Mouse (Mus musculus): ENCODE measurements at regions not wholly inside any gene's neighbourhood (a gene's known extent, or its start where the extent isn't known, plus 50 kb on each side); places are given as distances from the start of the nearest gene placed in this dataset.

DNA sequence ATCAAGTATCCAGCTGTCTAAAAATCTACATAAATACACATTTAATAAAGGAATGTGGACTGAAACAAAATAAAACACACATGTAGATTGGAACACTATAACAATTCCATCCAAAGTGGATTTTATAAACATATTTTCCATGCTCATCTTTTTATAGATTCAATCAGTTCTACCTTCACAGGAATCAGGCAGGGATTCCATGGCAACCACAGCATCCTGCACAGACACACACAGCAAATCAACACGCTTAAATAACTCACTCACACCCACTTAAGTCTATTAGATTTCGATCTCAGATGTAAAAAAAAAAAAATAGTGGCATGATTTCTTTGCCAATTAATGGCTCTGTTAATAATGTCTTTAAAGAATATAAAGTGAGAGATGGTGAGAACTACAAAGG lies 151.2 kb upstream of the Kcnip4 start:
- no peak overlapping the region for H3K27ac ChIP-seq (ENCODE audit: low read depth, low read length)
- H3K4me2 ChIP-seq (ENCODE audit: low read depth): no peak overlapping the region
- WGBS: 80% methylated on average over 2 of the region's 2 CpGs
- ATAC-seq (ENCODE audit: insufficient read depth, low FRiP score, low TSS enrichment): no peak
- H3K27me3 ChIP-seq (ENCODE audit: control insufficient read depth, insufficient read depth, low read length): no peaks in the 10 kb centered on the region
- H3K36me3 ChIP-seq (ENCODE audit: control insufficient read depth, insufficient read depth, low read length): no peaks in the 10 kb centered on the region
- H3K9me3 ChIP-seq (ENCODE audit: control insufficient read depth, low read length): no peaks in the 10 kb centered on the region
- H3K4me1 ChIP-seq (ENCODE audit: control insufficient read depth, insufficient read depth, low read length): no peaks in the 10 kb centered on the region
- no peak overlapping the region for H3K4me3 ChIP-seq (ENCODE audit: low read depth, low read length)
- H3K9ac ChIP-seq (ENCODE audit: low read length): no peak overlapping the region
- DNase-seq (ENCODE audit: low spot score): no peak

DNA sequence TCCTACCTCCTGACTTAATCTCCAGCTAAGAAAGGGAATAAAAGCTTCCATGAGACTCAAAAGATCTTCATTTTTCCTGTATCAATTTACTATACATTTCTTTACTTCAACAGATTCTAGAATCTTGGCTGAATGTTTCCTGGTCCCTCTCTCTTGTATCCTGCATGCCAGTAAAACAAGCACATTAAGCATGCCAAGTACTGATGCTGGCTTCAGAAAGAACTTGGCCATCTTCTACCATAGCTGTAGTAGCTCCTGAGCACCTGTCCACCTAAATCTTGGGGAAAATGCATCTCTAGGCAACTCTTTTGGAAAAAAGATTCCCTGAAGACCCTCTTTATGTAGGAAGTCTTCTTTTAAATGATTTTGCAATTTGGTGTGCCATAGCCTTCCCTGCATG lies 140.5 kb upstream of the Kcnip4 start:
- no peak for ATAC-seq (ENCODE audit: insufficient read depth, low FRiP score, low TSS enrichment)
- no peak overlapping the region for H3K9ac ChIP-seq (ENCODE audit: low read length)

DNA sequence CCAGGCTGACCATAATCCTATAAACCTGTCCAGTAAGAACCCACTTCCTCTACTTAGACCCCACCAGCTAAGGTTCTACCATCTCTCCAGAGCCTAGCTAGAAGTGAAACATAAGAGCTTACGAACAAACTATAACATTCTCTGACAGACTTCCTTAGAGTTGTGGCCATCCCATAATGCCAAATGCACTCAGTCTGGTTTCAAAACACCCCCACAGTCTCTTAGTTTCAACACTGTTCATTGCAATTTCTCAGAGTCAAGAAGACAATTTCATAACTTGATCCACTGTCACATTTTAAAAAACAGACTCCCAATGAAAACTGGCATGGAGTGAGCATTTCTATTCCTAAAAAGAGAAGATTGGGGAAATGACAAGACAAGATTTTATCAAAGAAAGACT lies 139.2 kb upstream of the Kcnip4 start:
- no peak overlapping the region for H3K4me2 ChIP-seq (ENCODE audit: low read depth)
- DNase-seq (ENCODE audit: low spot score): no peak
- H3K4me3 ChIP-seq (ENCODE audit: low read depth, low read length): no peak overlapping the region
- WGBS: 96% methylated on average over 1 of the region's 1 CpGs
- H3K36me3 ChIP-seq (ENCODE audit: control insufficient read depth, insufficient read depth, low read length): no peaks in the 10 kb centered on the region
- ATAC-seq (ENCODE audit: insufficient read depth, low FRiP score, low TSS enrichment): no peak
- no peak overlapping the region for H3K9ac ChIP-seq (ENCODE audit: low read length)
- no peak overlapping the region for H3K27ac ChIP-seq (ENCODE audit: low read depth, low read length)
- no peaks in the 10 kb centered on the region for H3K27me3 ChIP-seq (ENCODE audit: control insufficient read depth, insufficient read depth, low read length)
- no peaks in the 10 kb centered on the region for H3K9me3 ChIP-seq (ENCODE audit: control insufficient read depth, low read length)
- no peaks in the 10 kb centered on the region for H3K4me1 ChIP-seq (ENCODE audit: control insufficient read depth, insufficient read depth, low read length)

More for the DNA sequence above, 140.5 kb upstream of the Kcnip4 start:
- Histone ChIP-seq H3K27ac (ENCODE audit: low read depth, low read length) (no peak overlapping the region), H3K36me3 (ENCODE audit: control insufficient read depth, insufficient read depth, low read length) (no peaks in the 10 kb centered on the region), H3K9me3 (ENCODE audit: control insufficient read depth, low read length) (no peaks in the 10 kb centered on the region), H3K4me1 (ENCODE audit: control insufficient read depth, insufficient read depth, low read length) (no peaks in the 10 kb centered on the region), H3K4me3 (ENCODE audit: low read depth, low read length) (no peak overlapping the region), H3K27me3 (ENCODE audit: control insufficient read depth, insufficient read depth, low read length) (no peaks in the 10 kb centered on the region), H3K4me2 (ENCODE audit: low read depth) (no peak overlapping the region)
- no peak for DNase-seq (ENCODE audit: low spot score)

DNA sequence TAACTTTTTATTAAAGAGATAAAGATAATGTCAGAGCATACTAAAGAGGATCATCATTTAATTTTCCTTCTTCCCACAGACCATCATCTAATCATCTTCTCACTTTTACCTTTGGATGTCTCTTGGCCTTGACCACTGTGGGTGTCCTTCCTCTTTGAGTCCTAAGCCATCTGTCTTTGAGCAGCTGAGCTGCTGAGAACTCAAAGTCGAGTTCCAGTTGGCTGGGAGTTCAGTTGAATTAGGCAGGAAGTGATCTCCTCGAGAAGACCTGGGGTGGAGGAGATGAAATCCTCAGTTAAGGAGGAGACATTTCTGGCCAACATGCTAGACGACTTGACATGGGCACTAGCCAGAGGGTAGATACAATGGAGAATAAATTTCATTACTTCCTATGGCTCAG lies 137.4 kb upstream of the Kcnip4 start:
- Histone ChIP-seq H3K27ac (ENCODE audit: low read depth, low read length) (no peak overlapping the region), H3K27me3 (ENCODE audit: control insufficient read depth, insufficient read depth, low read length) (no peaks in the 10 kb centered on the region), H3K9me3 (ENCODE audit: control insufficient read depth, low read length) (no peaks in the 10 kb centered on the region), H3K4me3 (ENCODE audit: low read depth, low read length) (no peak overlapping the region), H3K9ac (ENCODE audit: low read length) (no peak overlapping the region), H3K4me1 (ENCODE audit: control insufficient read depth, insufficient read depth, low read length) (no peaks in the 10 kb centered on the region), H3K36me3 (ENCODE audit: control insufficient read depth, insufficient read depth, low read length) (no peaks in the 10 kb centered on the region), H3K4me2 (ENCODE audit: low read depth) (no peak overlapping the region)
- no peak for ATAC-seq (ENCODE audit: insufficient read depth, low FRiP score, low TSS enrichment)
- no peak for DNase-seq (ENCODE audit: low spot score)
- WGBS: 73% methylated on average over 3 of the region's 3 CpGs

DNA sequence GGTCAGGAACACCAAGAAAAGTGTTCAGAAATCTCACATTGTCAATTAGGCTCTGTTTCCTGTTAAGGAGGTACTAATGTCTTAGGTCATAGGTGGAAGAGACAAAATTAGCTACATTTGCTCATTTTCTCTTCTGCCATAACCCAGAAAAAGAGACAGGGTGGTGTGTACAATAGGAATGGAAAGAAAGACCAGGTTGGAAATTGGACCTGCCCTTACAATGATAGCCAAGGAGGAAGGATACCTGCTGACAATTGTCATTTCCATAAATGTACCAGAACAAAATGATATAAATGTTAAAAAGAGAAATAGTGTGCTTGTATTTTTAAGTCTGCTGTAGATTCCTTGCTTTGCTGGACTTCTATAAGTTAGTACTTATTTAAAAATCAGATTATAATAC lies 135.9 kb upstream of the Kcnip4 start:
- DNase-seq (ENCODE audit: low spot score) (no peak), ATAC-seq (ENCODE audit: insufficient read depth, low FRiP score, low TSS enrichment) (no peak)
- no peak overlapping the region for H3K4me3 ChIP-seq (ENCODE audit: low read depth, low read length)
- no peak overlapping the region for H3K4me2 ChIP-seq (ENCODE audit: low read depth)
- H3K36me3 ChIP-seq (ENCODE audit: control insufficient read depth, insufficient read depth, low read length): no peaks in the 10 kb centered on the region
- no peak overlapping the region for H3K27ac ChIP-seq (ENCODE audit: low read depth, low read length)
- no peaks in the 10 kb centered on the region for H3K4me1 ChIP-seq (ENCODE audit: control insufficient read depth, insufficient read depth, low read length)
- H3K27me3 ChIP-seq (ENCODE audit: control insufficient read depth, insufficient read depth, low read length): no peaks in the 10 kb centered on the region
- no peaks in the 10 kb centered on the region for H3K9me3 ChIP-seq (ENCODE audit: control insufficient read depth, low read length)
- no peak overlapping the region for H3K9ac ChIP-seq (ENCODE audit: low read length)

GRCm38 (mm10) chr5:49650953-49651352 lies 126.2 kb upstream of the Kcnip4 start:
- ATAC-seq (ENCODE audit: insufficient read depth, low FRiP score, low TSS enrichment) (no peak), DNase-seq (ENCODE audit: low spot score) (no peak)
- Histone ChIP-seq H3K27me3 (ENCODE audit: control insufficient read depth, insufficient read depth, low read length) (no peaks in the 10 kb centered on the region), H3K4me2 (ENCODE audit: low read depth) (no peak overlapping the region), H3K4me1 (ENCODE audit: control insufficient read depth, insufficient read depth, low read length) (no peaks in the 10 kb centered on the region), H3K36me3 (ENCODE audit: control insufficient read depth, insufficient read depth, low read length) (no peaks in the 10 kb centered on the region), H3K4me3 (ENCODE audit: low read depth, low read length) (no peak overlapping the region), H3K9ac (ENCODE audit: low read length) (no peak overlapping the region), H3K27ac (ENCODE audit: low read depth, low read length) (no peak overlapping the region), H3K9me3 (ENCODE audit: control insufficient read depth, low read length) (no peaks in the 10 kb centered on the region)
- WGBS: 94% methylated on average over 5 of the region's 5 CpGs

GRCm38 (mm10) chr5:49645781-49646180 lies 121.1 kb upstream of the Kcnip4 start:
- Histone ChIP-seq H3K4me1 (ENCODE audit: control insufficient read depth, insufficient read depth, low read length) (no peaks in the 10 kb centered on the region), H3K4me3 (ENCODE audit: low read depth, low read length) (no peak overlapping the region), H3K27ac (ENCODE audit: low read depth, low read length) (no peak overlapping the region), H3K4me2 (ENCODE audit: low read depth) (no peak overlapping the region), H3K36me3 (ENCODE audit: control insufficient read depth, insufficient read depth, low read length) (no peaks in the 10 kb centered on the region), H3K27me3 (ENCODE audit: control insufficient read depth, insufficient read depth, low read length) (no peaks in the 10 kb centered on the region), H3K9ac (ENCODE audit: low read length) (no peak overlapping the region), H3K9me3 (ENCODE audit: control insufficient read depth, low read length) (no peaks in the 10 kb centered on the region)
- WGBS: 91% methylated on average over 1 of the region's 1 CpGs
- no peak for ATAC-seq (ENCODE audit: insufficient read depth, low FRiP score, low TSS enrichment)
- no peak for DNase-seq (ENCODE audit: low spot score)

DNA sequence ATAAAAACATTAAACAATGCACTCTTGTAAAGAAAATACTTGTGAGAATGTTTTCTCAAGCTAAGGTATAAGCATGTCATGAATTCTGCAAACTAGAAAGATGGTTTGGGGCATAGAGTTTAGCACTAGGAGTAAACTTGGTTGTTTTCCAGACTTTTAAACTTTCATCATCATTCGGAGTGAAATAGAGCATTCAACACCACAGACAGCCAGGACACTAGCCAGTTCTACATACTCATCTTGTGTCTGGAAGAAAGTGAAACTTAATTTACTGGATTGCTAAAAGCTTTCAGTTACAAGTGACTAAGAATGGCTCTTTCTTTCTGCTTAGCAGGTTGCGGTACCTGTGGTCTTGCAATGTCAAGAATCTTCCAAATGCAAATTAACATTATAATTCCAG lies 119.9 kb upstream of the Kcnip4 start:
- no peaks in the 10 kb centered on the region for H3K9me3 ChIP-seq (ENCODE audit: control insufficient read depth, low read length)
- DNase-seq (ENCODE audit: low spot score) (no peak), ATAC-seq (ENCODE audit: insufficient read depth, low FRiP score, low TSS enrichment) (no peak)
- H3K36me3 ChIP-seq (ENCODE audit: control insufficient read depth, insufficient read depth, low read length): no peaks in the 10 kb centered on the region
- no peak overlapping the region for H3K9ac ChIP-seq (ENCODE audit: low read length)
- H3K4me1 ChIP-seq (ENCODE audit: control insufficient read depth, insufficient read depth, low read length): no peaks in the 10 kb centered on the region
- 92% methylated on average over 2 of the region's 2 CpGs for WGBS
- H3K27me3 ChIP-seq (ENCODE audit: control insufficient read depth, insufficient read depth, low read length): no peaks in the 10 kb centered on the region
- H3K4me3 ChIP-seq (ENCODE audit: low read depth, low read length): no peak overlapping the region
- no peak overlapping the region for H3K27ac ChIP-seq (ENCODE audit: low read depth, low read length)
- H3K4me2 ChIP-seq (ENCODE audit: low read depth): no peak overlapping the region

DNA sequence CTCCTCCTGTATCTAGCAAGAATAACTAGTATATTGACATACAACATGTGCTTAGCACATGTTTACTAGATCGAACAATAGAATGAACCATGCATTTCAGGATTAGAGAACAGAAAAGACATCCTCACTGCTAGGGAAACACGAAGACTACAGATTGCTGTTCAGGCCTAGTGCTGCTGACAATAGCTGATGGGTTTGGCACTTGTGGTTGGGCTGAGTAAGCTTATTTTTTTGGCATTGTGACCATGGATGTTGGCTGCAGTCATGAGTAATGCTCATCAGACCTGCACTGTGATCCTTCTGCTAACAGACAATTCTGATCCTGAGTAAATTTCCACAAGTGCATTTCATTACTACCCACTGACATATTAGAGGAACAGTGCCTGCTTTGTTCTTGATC lies 117.7 kb upstream of the Kcnip4 start:
- Histone ChIP-seq H3K4me2 (ENCODE audit: low read depth) (no peak overlapping the region), H3K4me1 (ENCODE audit: control insufficient read depth, insufficient read depth, low read length) (no peaks in the 10 kb centered on the region), H3K9ac (ENCODE audit: low read length) (no peak overlapping the region), H3K4me3 (ENCODE audit: low read depth, low read length) (no peak overlapping the region), H3K36me3 (ENCODE audit: control insufficient read depth, insufficient read depth, low read length) (no peaks in the 10 kb centered on the region), H3K9me3 (ENCODE audit: control insufficient read depth, low read length) (no peaks in the 10 kb centered on the region), H3K27ac (ENCODE audit: low read depth, low read length) (no peak overlapping the region), H3K27me3 (ENCODE audit: control insufficient read depth, insufficient read depth, low read length) (no peaks in the 10 kb centered on the region)
- ATAC-seq (ENCODE audit: insufficient read depth, low FRiP score, low TSS enrichment) (no peak), DNase-seq (ENCODE audit: low spot score) (no peak)
- 91% methylated on average over 2 of the region's 2 CpGs for WGBS

Measured in neural tube, embryonic 11.5 days (tissue).